Mouse (Mus musculus): ENCODE measurements at regions not wholly inside any gene's neighbourhood (a gene's known extent, or its start where the extent isn't known, plus 50 kb on each side); places are given as distances from the start of the nearest gene placed in this dataset.
"Not testable (repeated sequence)": the region's sequence is repeated elsewhere in the genome, so short reads cannot be mapped to it uniquely, and the experiment has no call there.

- no peak for DNase-seq
Observed at GRCm38 (mm10) chr6:22716864-22717557, 158.3 kb upstream of the Ptprz1 start.

- no peak for DNase-seq
Observed at GRCm38 (mm10) chr6:22716144-22716856, 159.0 kb upstream of the Ptprz1 start.

- no peak for DNase-seq
Observed at GRCm38 (mm10) chr6:22698187-22698586, 177.1 kb upstream of the Ptprz1 start.

GRCm38 (mm10) chr6:22688678-22689126 lies 186.6 kb upstream of the Ptprz1 start:
- DNase-seq, result no peak

GRCm38 (mm10) chr6:22674586-22674929 lies 200.7 kb upstream of the Ptprz1 start:
- no peak for DNase-seq

GRCm38 (mm10) chr6:22673919-22674585 lies 201.2 kb upstream of the Ptprz1 start:
- no peak for DNase-seq

GRCm38 (mm10) chr6:22671524-22671923 lies 203.8 kb upstream of the Ptprz1 start:
- no peak for DNase-seq

- DNase-seq, result no peak
Observed at GRCm38 (mm10) chr6:22668190-22668975, 206.9 kb upstream of the Ptprz1 start.

GRCm38 (mm10) chr6:22657401-22657800 lies 217.9 kb upstream of the Ptprz1 start:
- DNase-seq, result not testable (repeated sequence)

- DNase-seq, result no peak
Observed at GRCm38 (mm10) chr6:22640100-22640499, 235.2 kb upstream of the Ptprz1 start.

- no peak for DNase-seq
Observed at GRCm38 (mm10) chr6:22635141-22635540, 240.2 kb upstream of the Ptprz1 start.

- no peak for DNase-seq
Observed at GRCm38 (mm10) chr6:22634740-22635139, 240.6 kb upstream of the Ptprz1 start.

- DNase-seq, result no peak
Observed at GRCm38 (mm10) chr6:22591592-22591991, 235.5 kb upstream of the Fam3c start.

GRCm38 (mm10) chr6:22584851-22585250 lies 228.8 kb upstream of the Fam3c start:
- no peak for DNase-seq

GRCm38 (mm10) chr6:22572925-22573324 lies 216.9 kb upstream of the Fam3c start:
- DNase-seq, result no peak

GRCm38 (mm10) chr6:22567891-22568290 lies 211.8 kb upstream of the Fam3c start:
- DNase-seq, result no peak

GRCm38 (mm10) chr6:22548296-22549245 lies 192.5 kb upstream of the Fam3c start:
- no peak for DNase-seq

GRCm38 (mm10) chr6:22541603-22542002 lies 185.6 kb upstream of the Fam3c start:
- DNase-seq, result no peak

GRCm38 (mm10) chr6:22538254-22538653 lies 182.2 kb upstream of the Fam3c start:
- DNase-seq, result no peak

- DNase-seq, result no peak
Observed at GRCm38 (mm10) chr6:22524384-22524783, 168.3 kb upstream of the Fam3c start.

- DNase-seq, result no peak
Observed at GRCm38 (mm10) chr6:22523582-22524234, 167.7 kb upstream of the Fam3c start.

Data from kidney, postnatal 25 days (tissue).